Mouse (Mus musculus): Measurements from ENCODE around the gene Atp6v0a2. TPM values are rescaled to one million over a fixed set of nuclear protein-coding genes. Genes with fewer than 3 reads are reported as not detected.

Atp6v0a2 gene
- polyA plus RNA-seq, 1 experiment, result 50.4 TPM

- Histone ChIP-seq H3K4me1 (ENCODE audit: control insufficient read depth, insufficient read depth, low read length) (no peaks in the 10 kb centered on the region), H3K4me3 (ENCODE audit: insufficient read depth, low read length) (no peak overlapping the region), H3K27ac (ENCODE audit: insufficient read depth, low read length) (no peak overlapping the region)
- TF ChIP-seq CTCF (IDR thresholded peaks at IDR 0.05; ENCODE audit: borderline replicate concordance, insufficient read depth, low read length) (no peak), POLR2A (IDR thresholded peaks at IDR 0.05; ENCODE audit: low read depth, low read length) (no peak)
Measured at GRCm38 (mm10) chr5:124605041-124605622, 23.2 kb upstream of the Atp6v0a2 start.

- TF ChIP-seq POLR2A (IDR thresholded peaks at IDR 0.05; ENCODE audit: low read depth, low read length) (no peak), CTCF (IDR thresholded peaks at IDR 0.05; ENCODE audit: borderline replicate concordance, insufficient read depth, low read length) (no peak)
- no peak overlapping the region for H3K27ac ChIP-seq (ENCODE audit: insufficient read depth, low read length)
- no peaks in the 10 kb centered on the region for H3K4me1 ChIP-seq (ENCODE audit: control insufficient read depth, insufficient read depth, low read length)
- no peak overlapping the region for H3K4me3 ChIP-seq (ENCODE audit: insufficient read depth, low read length)
Measured at GRCm38 (mm10) chr5:124610965-124611364, 17.4 kb upstream of the Atp6v0a2 start.

GRCm38 (mm10) chr5:124614709-124615108 lies 13.7 kb upstream of the Atp6v0a2 start:
- Histone ChIP-seq H3K4me1 (ENCODE audit: control insufficient read depth, insufficient read depth, low read length) (no peaks in the 10 kb centered on the region), H3K4me3 (ENCODE audit: insufficient read depth, low read length) (no peak overlapping the region), H3K27ac (ENCODE audit: insufficient read depth, low read length) (no peak overlapping the region)
- TF ChIP-seq POLR2A (IDR thresholded peaks at IDR 0.05; ENCODE audit: low read depth, low read length) (no peak), CTCF (IDR thresholded peaks at IDR 0.05; ENCODE audit: borderline replicate concordance, insufficient read depth, low read length) (no peak)

- Histone ChIP-seq H3K4me1 (ENCODE audit: control insufficient read depth, insufficient read depth, low read length) (no peaks in the 10 kb centered on the region), H3K27ac (ENCODE audit: insufficient read depth, low read length) (no peak overlapping the region), H3K4me3 (ENCODE audit: insufficient read depth, low read length) (no peak overlapping the region)
- TF ChIP-seq POLR2A (IDR thresholded peaks at IDR 0.05; ENCODE audit: low read depth, low read length), result no peak
- TF ChIP-seq CTCF (IDR thresholded peaks at IDR 0.05; ENCODE audit: borderline replicate concordance, insufficient read depth, low read length), result no peak
Measured at GRCm38 (mm10) chr5:124618711-124619110, 9.7 kb upstream of the Atp6v0a2 start.

- no peaks in the 10 kb centered on the region for H3K4me1 ChIP-seq (ENCODE audit: control insufficient read depth, insufficient read depth, low read length)
- no peak overlapping the region for H3K4me3 ChIP-seq (ENCODE audit: insufficient read depth, low read length)
- TF ChIP-seq CTCF (IDR thresholded peaks at IDR 0.05; ENCODE audit: borderline replicate concordance, insufficient read depth, low read length), result no peak
- no peak for TF ChIP-seq POLR2A (IDR thresholded peaks at IDR 0.05; ENCODE audit: low read depth, low read length)
- H3K27ac ChIP-seq (ENCODE audit: insufficient read depth, low read length), result no peak overlapping the region
Measured at GRCm38 (mm10) chr5:124621362-124621761, 7.0 kb upstream of the Atp6v0a2 start.

- Histone ChIP-seq H3K4me1 (ENCODE audit: control insufficient read depth, insufficient read depth, low read length) (no peaks in the 10 kb centered on the region), H3K4me3 (ENCODE audit: insufficient read depth, low read length) (no peak overlapping the region), H3K27ac (ENCODE audit: insufficient read depth, low read length) (no peak overlapping the region)
- no peak for TF ChIP-seq CTCF (IDR thresholded peaks at IDR 0.05; ENCODE audit: borderline replicate concordance, insufficient read depth, low read length)
Measured at GRCm38 (mm10) chr5:124622890-124623289, 5.5 kb upstream of the Atp6v0a2 start.

GRCm38 (mm10) chr5:124624291-124624690 lies 4.1 kb upstream of the Atp6v0a2 start:
- TF ChIP-seq CTCF (IDR thresholded peaks at IDR 0.05; ENCODE audit: borderline replicate concordance, insufficient read depth, low read length) (no peak), POLR2A (IDR thresholded peaks at IDR 0.05; ENCODE audit: low read depth, low read length) (no peak)
- H3K4me1 ChIP-seq (ENCODE audit: control insufficient read depth, insufficient read depth, low read length), result no peaks in the 10 kb centered on the region; the same call in 1 of the 2 replicates
- H3K27ac ChIP-seq (ENCODE audit: insufficient read depth, low read length), result no peak overlapping the region
- H3K4me3 ChIP-seq (ENCODE audit: insufficient read depth, low read length), result no peak overlapping the region

- no peak for TF ChIP-seq POLR2A (IDR thresholded peaks at IDR 0.05; ENCODE audit: low read depth, low read length)
Measured at GRCm38 (mm10) chr5:124629641-124630040, 1.3 kb downstream of the Atp6v0a2 start.

GRCm38 (mm10) chr5:124631685-124632084 lies 3.3 kb downstream of the Atp6v0a2 start:
- no peak overlapping the region for H3K4me3 ChIP-seq (ENCODE audit: insufficient read depth, low read length)
- H3K27ac ChIP-seq (ENCODE audit: insufficient read depth, low read length), result no peak overlapping the region
- H3K4me1 ChIP-seq (ENCODE audit: control insufficient read depth, insufficient read depth, low read length), result peaks cover 3% of the 10 kb centered on the region; the same call in 1 of the 2 replicates
- TF ChIP-seq POLR2A (IDR thresholded peaks at IDR 0.05; ENCODE audit: low read depth, low read length) (no peak), CTCF (IDR thresholded peaks at IDR 0.05; ENCODE audit: borderline replicate concordance, insufficient read depth, low read length) (no peak)

More at GRCm38 (mm10) chr5:124629641-124630040, 1.3 kb downstream of the Atp6v0a2 start:
- peak overlapping the region; percentile 96 for H3K4me3 ChIP-seq (ENCODE audit: insufficient read depth, low read length)
- peaks cover 3% of the 10 kb centered on the region; the same call in 1 of the 2 replicates for H3K4me1 ChIP-seq (ENCODE audit: control insufficient read depth, insufficient read depth, low read length)
- no peak overlapping the region for H3K27ac ChIP-seq (ENCODE audit: insufficient read depth, low read length)

GRCm38 (mm10) chr5:124632461-124632860 lies 4.1 kb downstream of the Atp6v0a2 start:
- no peak overlapping the region for H3K27ac ChIP-seq (ENCODE audit: insufficient read depth, low read length)
- H3K4me3 ChIP-seq (ENCODE audit: insufficient read depth, low read length), result no peak overlapping the region
- TF ChIP-seq CTCF (IDR thresholded peaks at IDR 0.05; ENCODE audit: borderline replicate concordance, insufficient read depth, low read length) (no peak), POLR2A (IDR thresholded peaks at IDR 0.05; ENCODE audit: low read depth, low read length) (no peak)
- peaks cover 3% of the 10 kb centered on the region; the same call in 1 of the 2 replicates for H3K4me1 ChIP-seq (ENCODE audit: control insufficient read depth, insufficient read depth, low read length)
